Mouse (Mus musculus): ENCODE measurements around the gene Slc46a2. TPM values are rescaled to one million over a fixed set of nuclear protein-coding genes. Genes with fewer than 3 reads are reported as not detected.

Slc46a2 gene
- polyA plus RNA-seq, 1 experiment = not detected

Other genes with a start within 250 kb of the Slc46a2 start
- 8.4 and 11.5 TPM in 2 replicates for gene Inip, start 113.5 kb downstream of the Slc46a2 start, polyA plus RNA-seq (2012; ENCODE audit: insufficient read depth, insufficient read length, missing spikeins)
- 1.0 and 2.5 TPM in 2 replicates for gene Snx30, start 109.2 kb downstream of the Slc46a2 start, polyA plus RNA-seq (2012; ENCODE audit: insufficient read depth, insufficient read length, missing spikeins)
- gene Mup4, start 45.7 kb upstream of the Slc46a2 start, polyA plus RNA-seq (2012; ENCODE audit: insufficient read depth, insufficient read length, missing spikeins) = not detected in 2 replicates
- not detected in 2 replicates for gene Mup6, start 49.2 kb upstream of the Slc46a2 start, polyA plus RNA-seq (2012; ENCODE audit: insufficient read depth, insufficient read length, missing spikeins)
- 4.7 and 14.6 TPM in 2 replicates for gene Mup7, start 155.4 kb upstream of the Slc46a2 start, polyA plus RNA-seq (2012; ENCODE audit: insufficient read depth, insufficient read length, missing spikeins)
- gene Mup2, start 239.2 kb upstream of the Slc46a2 start, polyA plus RNA-seq (2012; ENCODE audit: insufficient read depth, insufficient read length, missing spikeins) = 3.6 TPM in 1 of 2 replicates, not detected in the other

Data from brown adipose tissue, adult 24 weeks (tissue).